ENCODE assay signal across 8 mouse cellular contexts in genomic region chr10:84060492-84061218, GRCm38 (mm10).
DNase-seq lines count a peak whose midpoint lies in the region; ATAC-seq lines count a peak whose summit lies in the region.

No protein-coding gene starts in this region.

- H3K27ac ChIP-seq in intestine, embryonic 16.5 days (ENCODE audit: low read length): no peak overlapping the region
- H3K27ac ChIP-seq in macrophage: peak overlapping the region; percentile 15; the same call in 1 of the 2 replicates

- no peaks in the 10 kb centered on the region for H3K79me2 ChIP-seq in macrophage (ENCODE audit: inconsistent target)

- ATAC-seq in granulocyte monocyte progenitor cell, adult 5-6 weeks (replicated peaks; ENCODE audit: poor library complexity, severe bottlenecking): peak; percentile 89
- ATAC-seq in intestine, embryonic 16.5 days: peak; percentile 70

- WGBS in intestine, embryonic 16.5 days: 39% methylated on average over 7 of the region's 7 CpGs
- 7% methylated on average over 7 of the region's 7 CpGs for WGBS in macrophage (ENCODE audit: missing documents)

- no peaks in the 10 kb centered on the region for H3K27me3 ChIP-seq in intestine, embryonic 16.5 days (replicated peaks; ENCODE audit: control insufficient read depth, insufficient read depth, low read length)

- no peak overlapping the region for H3K4me3 ChIP-seq in intestine, embryonic 16.5 days (ENCODE audit: low read length)
- no peak overlapping the region for H3K4me3 ChIP-seq in macrophage (ENCODE audit: inconsistent target)

- H3K9ac ChIP-seq in intestine, embryonic 16.5 days (ENCODE audit: low read depth, low read length): no peak overlapping the region

- no peak overlapping the region for H3K4me2 ChIP-seq in intestine, embryonic 16.5 days (ENCODE audit: low read depth, low read length)

- no peaks in the 10 kb centered on the region for H3K9me3 ChIP-seq in intestine, embryonic 16.5 days (ENCODE audit: control insufficient read depth, low read length)

- DNase-seq in brain, adult 2 months (ENCODE audit: low read depth, low spot score): peak; percentile 97
- peak; percentile 36 for DNase-seq in embryo, embryonic 9.5 days (ENCODE audit: extremely low spot score)
- DNase-seq in left cerebral cortex, adult 8-10 months (ENCODE audit: low spot score in 2 of 2): peak; percentile 34 to 70
- peak; percentile 70 for DNase-seq in right cerebral cortex, postnatal 14 days
- DNase-seq in natural killer cell, adult 2 months (ENCODE audit: low spot score in 2 of 2): no peak

- peaks cover 6% of the 10 kb centered on the region; the same call in 1 of the 2 replicates for H3K4me1 ChIP-seq in intestine, embryonic 16.5 days (ENCODE audit: control insufficient read depth, insufficient read depth, low read length)

- H3K36me3 ChIP-seq in intestine, embryonic 16.5 days (ENCODE audit: control insufficient read depth, insufficient read depth, low read length): no peaks in the 10 kb centered on the region
- H3K36me3 ChIP-seq in macrophage (ENCODE audit: inconsistent target): no peaks in the 10 kb centered on the region

Comparison
In these comparisons a context has a peak if more than half of its experiments do, and no peak if none do; other contexts are left out.
1. DNase-seq: peak in brain, adult 2 months (single experiment), embryo, embryonic 9.5 days (single experiment), left cerebral cortex, adult 8-10 months (2 of 2) and right cerebral cortex, postnatal 14 days (single experiment); none in natural killer cell, adult 2 months (0 of 2).